ENCODE assay signal across 29 mouse cellular contexts in the genomic region with DNA sequence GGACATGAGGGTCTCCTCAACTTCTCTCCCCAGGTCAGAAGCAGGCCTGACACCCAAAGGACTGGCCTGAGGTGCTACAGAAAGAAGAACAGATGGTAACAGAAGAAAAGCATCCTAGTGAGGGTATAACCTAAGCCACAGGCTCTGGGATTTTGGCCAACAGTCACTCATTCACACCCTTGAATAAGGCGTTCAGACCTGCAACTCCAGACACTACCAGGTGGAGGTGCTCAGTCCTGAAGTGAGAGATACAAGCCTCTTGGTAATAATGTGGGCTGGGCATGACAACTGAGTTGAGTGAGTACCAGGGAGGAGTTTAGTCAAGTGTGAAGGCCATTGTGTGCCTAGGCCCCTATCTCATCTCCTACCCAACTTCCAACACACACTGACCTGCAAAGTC. TPM values are rescaled to one million over a fixed set of nuclear protein-coding genes. Genes with fewer than 3 reads are reported as not detected.
DNase-seq lines count a peak whose midpoint lies in the region; ATAC-seq and TF ChIP-seq lines count a peak whose summit lies in the region.
"Had no signal": no experiment of that assay in that cellular context is flagged by ENCODE, and none has a peak within 500 bp of the region (broad histone marks: within the 10 kb centered on the region; RNA-seq: fewer than 3 reads in every experiment).

No protein-coding gene starts in this region.

- H3K36me3 ChIP-seq in E14TG2a.4 (ENCODE audit: insufficient read depth, low read length) = no peaks in the 10 kb centered on the region
- no peaks in the 10 kb centered on the region for H3K36me3 ChIP-seq in midbrain, embryonic 11.5 days (ENCODE audit: control insufficient read depth, insufficient read depth, low read length)
- H3K36me3 ChIP-seq: heart, embryonic 12.5 days; heart, embryonic 15.5 days; hindbrain, embryonic 10.5 days; hindbrain, embryonic 13.5 days; intestine, embryonic 15.5 days had no signal

- H3K27me3 ChIP-seq in E14TG2a.4 (ENCODE audit: insufficient read depth, low read length) = no peaks in the 10 kb centered on the region; the same call in 1 of the 2 replicates
- no peaks in the 10 kb centered on the region for H3K27me3 ChIP-seq in midbrain, embryonic 11.5 days (ENCODE audit: control insufficient read depth, insufficient read depth, low read length)
- H3K27me3 ChIP-seq: heart, embryonic 12.5 days; heart, embryonic 15.5 days; intestine, embryonic 15.5 days had no signal

- H3K27ac ChIP-seq in layer of hippocampus, adult 2 months = no peak overlapping the region
- H3K27ac ChIP-seq in midbrain, embryonic 11.5 days (ENCODE audit: low read depth, low read length) = no peak overlapping the region
- H3K27ac ChIP-seq: heart, embryonic 15.5 days; hindbrain, embryonic 10.5 days; hindbrain, embryonic 13.5 days; intestine, embryonic 15.5 days had no signal

- no peaks in the 10 kb centered on the region for H3K9me3 ChIP-seq in E14TG2a.4 (ENCODE audit: low read length)
- no peaks in the 10 kb centered on the region for H3K9me3 ChIP-seq in midbrain, embryonic 11.5 days (ENCODE audit: control insufficient read depth, low read length)
- H3K9me3 ChIP-seq: heart, embryonic 12.5 days; heart, embryonic 15.5 days; hindbrain, embryonic 10.5 days; hindbrain, embryonic 13.5 days; intestine, embryonic 15.5 days had no signal

- intact Hi-C loops in left cerebral cortex, postnatal 14 days (cut with DNase I) = no loop called here

- H3K9ac ChIP-seq in midbrain, embryonic 11.5 days (ENCODE audit: low read length) = no peak overlapping the region
- H3K9ac ChIP-seq: heart, embryonic 12.5 days; heart, embryonic 15.5 days; hindbrain, embryonic 13.5 days; intestine, embryonic 15.5 days had no signal

- TF ChIP-seq CTCF in layer of hippocampus, adult 2 months (conservative IDR thresholded peaks at IDR 0.05) = 0 out of 2 replicates have a peak, but pooled peaks have one; percentile 7
- TF ChIP-seq CTCF in E14TG2a.4 (conservative IDR thresholded peaks at IDR 0.05; ENCODE audit: low read length) = peak; percentile 32; the same call in 1 of the 2 replicates

- no peak for ATAC-seq in midbrain, embryonic 11.5 days (ENCODE audit: low FRiP score)
- ATAC-seq: CD4-positive, CD25-positive, alpha-beta regulatory T cell, adult 4 months; forebrain, embryonic 14.5 days; hindbrain, embryonic 16.5 days; intestine, embryonic 15.5 days had no signal

- peaks cover 18% of the 10 kb centered on the region for H3K4me1 ChIP-seq in E14TG2a.4 (replicated peaks; ENCODE audit: low read depth, low read length)
- peaks cover 2% of the 10 kb centered on the region for H3K4me1 ChIP-seq in midbrain, embryonic 11.5 days (ENCODE audit: control insufficient read depth, insufficient read depth, low read length)
- H3K4me1 ChIP-seq: heart, embryonic 15.5 days; intestine, embryonic 15.5 days had no signal

- no peak overlapping the region for H3K4me3 ChIP-seq in layer of hippocampus, adult 2 months
- no peak overlapping the region for H3K4me3 ChIP-seq in E14TG2a.4 (replicated peaks; ENCODE audit: low read length)
- H3K4me3 ChIP-seq in midbrain, embryonic 11.5 days (ENCODE audit: low read depth, low read length) = no peak overlapping the region
- H3K4me3 ChIP-seq: heart, embryonic 12.5 days; heart, embryonic 15.5 days; hindbrain, embryonic 10.5 days; hindbrain, embryonic 13.5 days; intestine, embryonic 15.5 days had no signal

- no peak overlapping the region for H3K4me2 ChIP-seq in midbrain, embryonic 11.5 days
- H3K4me2 ChIP-seq: heart, embryonic 12.5 days; heart, embryonic 15.5 days; hindbrain, embryonic 13.5 days; intestine, embryonic 15.5 days had no signal

- 70% methylated on average over 1 of the region's 1 CpGs for WGBS in midbrain, embryonic 11.5 days

- DNase-seq in layer of hippocampus, adult 2 months (ENCODE audit: low spot score in 2 of 2) = no peak
- no peak for DNase-seq in layer of hippocampus, adult 9-10 months (ENCODE audit: low spot score)
- DNase-seq in 416B (ENCODE audit: low read depth) = peak; percentile 27
- DNase-seq in R1 (ENCODE audit: low read depth, low spot score) = peak; percentile 60
- no peak for DNase-seq in left cerebral cortex, postnatal 14 days (ENCODE audit: low spot score in 2 of 2)
- DNase-seq in spleen, postnatal 4 days (ENCODE audit: low spot score in 2 of 2) = no peak
- no peak for DNase-seq in midbrain, embryonic 11.5 days (ENCODE audit: low spot score, missing footprints)
- DNase-seq: adrenal gland, adult 2 months; adrenal gland, postnatal 14 days; cerebellum, adult 18-20 months; cerebellum, adult 9-10 months; cerebellum, postnatal 14 days; gastrocnemius, postnatal 25 days; heart, adult 18-20 months; heart, postnatal 10 days; heart, postnatal 36 days had no signal

RNA-seq across cellular contexts. Expression of gene 1810010D01Rik, which starts 53.9 kb away (rescaled TPM):
- total RNA-seq in layer of hippocampus, adult 2 months (2021) = 1 to 10 TPM in 1 of 2 experiments, under 1 TPM in 1; 0.42 to 1.6 TPM
- not detected for total RNA-seq in left cerebral cortex, postnatal 14 days (2021)
- polyA plus RNA-seq in midbrain, embryonic 11.5 days (2014; fragmentation: Nextera tagmentation; extraction: Ambion mirVana) = 0.49 TPM in 1 of 2 replicates, not detected in the other
- total RNA-seq: adrenal gland, postnatal 14 days; gastrocnemius, adult 8-10 months; gastrocnemius, postnatal 25 days; heart, postnatal 10 days; heart, postnatal 36 days; MEL had no signal
- polyA plus RNA-seq: C2C12; CD4-positive, CD25-positive, alpha-beta regulatory T cell, adult 4 months; embryonic facial prominence, embryonic 14.5 days; forebrain, embryonic 14.5 days; heart, embryonic 15.5 days; hindbrain, embryonic 13.5 days; hindbrain, embryonic 16.5 days had no signal

Comparison
In these comparisons a context has a peak if more than half of its experiments do, and no peak if none do; other contexts are left out.
1. DNase-seq: peak in 416B (single experiment) and R1 (single experiment); none in layer of hippocampus, adult 2 months (0 of 2), layer of hippocampus, adult 9-10 months (single experiment), left cerebral cortex, postnatal 14 days (0 of 2), spleen, postnatal 4 days (0 of 2) and midbrain, embryonic 11.5 days (single experiment).